Mouse (Mus musculus): ENCODE measurements around the gene Iars2. TPM values are rescaled to one million over a fixed set of nuclear protein-coding genes. Genes with fewer than 3 reads are reported as not detected.

Iars2 gene
- total RNA-seq (2021): 10 to 100 TPM; 53.2 to 56.7 TPM
- long read RNA-seq, experiment 1, full-length matches to known transcripts: 55 of 64 reads
- long read RNA-seq, experiment 1, partial matches to known transcripts: 7 of 64 reads
- long read RNA-seq, experiment 1, other reads (novel, unspliced or antisense): 2 of 64 reads
- long read RNA-seq, experiment 2, full-length matches to known transcripts: 78 of 105 reads
- long read RNA-seq, experiment 2, partial matches to known transcripts: 18 of 105 reads
- long read RNA-seq, experiment 2, other reads (novel, unspliced or antisense): 9 of 105 reads

DNA sequence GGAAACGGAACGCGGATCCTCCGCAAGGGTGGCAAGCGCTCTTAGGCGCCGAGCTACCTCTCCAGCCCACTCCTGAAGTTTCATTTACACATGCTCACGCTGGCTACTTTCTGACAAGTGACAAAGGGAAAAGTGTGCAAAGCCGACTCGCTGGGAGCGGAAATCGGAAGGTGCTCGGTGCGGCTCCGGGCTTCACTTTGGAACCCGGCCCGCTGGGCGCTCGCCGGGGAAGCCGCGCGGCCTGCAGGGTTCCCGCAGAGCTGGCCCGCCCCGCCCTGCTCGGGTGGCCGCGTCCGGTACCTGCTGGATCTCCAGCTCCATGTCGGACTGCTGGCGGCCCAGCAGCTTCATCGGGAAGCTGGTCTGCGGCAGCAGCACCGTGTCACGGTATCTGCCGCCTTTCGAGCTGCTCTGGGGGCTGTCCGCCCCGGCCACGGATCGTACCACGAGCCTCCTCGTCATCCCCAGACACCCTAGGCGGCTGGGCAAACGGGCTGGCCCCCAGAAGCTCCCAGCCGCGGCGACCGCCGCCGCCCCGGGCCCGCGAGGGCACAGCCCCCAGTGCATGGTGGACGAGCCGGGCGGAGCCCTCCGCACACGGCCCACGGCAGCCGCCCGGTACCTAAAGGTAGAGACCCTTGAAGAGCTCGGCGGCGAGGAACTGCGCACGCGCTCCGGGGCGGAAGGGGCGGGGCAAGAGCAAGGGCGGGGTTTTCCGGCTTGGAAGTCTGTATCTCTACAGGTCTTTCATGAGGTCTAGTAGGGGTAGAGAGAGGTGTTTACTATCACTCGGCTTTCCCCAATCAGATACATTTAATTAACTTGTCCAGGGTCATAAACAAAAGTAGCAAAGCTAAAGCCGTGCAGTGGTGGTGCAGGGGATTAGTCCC, at the start of gene Iars2:
Iars2 (minus strand) TSS at position 676 of the 890 bp plus-strand sequence.
- peak; percentile 88 for DNase-seq
- intact Hi-C loops (cut with DNase I; ENCODE audit: low total_unique reads): no loop called here

- DNase-seq: no peak
- intact Hi-C loops (cut with DNase I; ENCODE audit: low total_unique reads): no loop called here
These were observed 48.2 kb upstream of the Iars2 start for GRCm38 (mm10) chr1:185377429-185377828.

DNA sequence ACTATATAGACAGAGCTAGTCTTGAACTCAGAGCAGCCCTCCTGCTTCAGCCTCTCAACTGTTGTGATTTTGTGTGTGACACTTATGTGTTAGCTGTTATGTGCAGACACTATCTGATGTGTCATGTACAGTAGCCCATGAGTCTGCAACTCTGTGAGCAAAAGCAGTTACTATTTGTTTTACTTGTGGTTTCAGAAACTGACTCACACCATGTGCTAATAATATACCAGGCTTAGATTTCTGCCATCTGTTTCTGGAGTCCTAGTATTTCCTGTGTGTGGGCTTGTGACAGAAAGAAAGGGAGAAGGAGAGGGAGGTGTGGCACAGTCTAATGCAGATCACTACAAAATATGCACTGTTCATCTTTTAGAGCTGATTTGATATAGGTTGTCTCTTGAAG, 47.2 kb upstream of the Iars2 start:
- DNase-seq: no peak
- intact Hi-C loops (cut with DNase I; ENCODE audit: low total_unique reads): no loop called here

- intact Hi-C loops (cut with DNase I; ENCODE audit: low total_unique reads): no loop called here
These were observed 40.8 kb upstream of the Iars2 start for GRCm38 (mm10) chr1:185369979-185370378.

DNA sequence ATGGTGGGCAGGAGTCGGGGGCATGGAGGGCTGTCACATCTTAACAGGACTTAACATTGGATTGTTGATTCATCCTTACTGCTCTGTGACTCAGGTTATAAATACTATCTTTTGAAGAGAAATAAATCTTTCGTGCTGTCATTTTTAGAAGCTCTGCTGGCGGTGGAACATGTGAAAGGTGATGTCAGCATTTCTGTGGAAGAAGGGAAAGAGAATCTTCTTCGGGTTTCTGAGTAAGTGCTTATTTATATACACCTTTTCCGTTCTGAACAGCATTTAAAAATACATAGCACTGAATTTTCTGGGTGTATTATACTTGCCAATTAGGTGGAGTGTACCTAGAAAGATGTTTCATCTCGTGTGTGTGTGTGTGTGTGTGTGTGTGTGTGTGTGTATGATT, 38.2 kb upstream of the Iars2 start:
- intact Hi-C loops (cut with DNase I; ENCODE audit: low total_unique reads): no loop called here
- no peak for DNase-seq

More at GRCm38 (mm10) chr1:185369979-185370378, 40.8 kb upstream of the Iars2 start:
- no peak for DNase-seq

DNA sequence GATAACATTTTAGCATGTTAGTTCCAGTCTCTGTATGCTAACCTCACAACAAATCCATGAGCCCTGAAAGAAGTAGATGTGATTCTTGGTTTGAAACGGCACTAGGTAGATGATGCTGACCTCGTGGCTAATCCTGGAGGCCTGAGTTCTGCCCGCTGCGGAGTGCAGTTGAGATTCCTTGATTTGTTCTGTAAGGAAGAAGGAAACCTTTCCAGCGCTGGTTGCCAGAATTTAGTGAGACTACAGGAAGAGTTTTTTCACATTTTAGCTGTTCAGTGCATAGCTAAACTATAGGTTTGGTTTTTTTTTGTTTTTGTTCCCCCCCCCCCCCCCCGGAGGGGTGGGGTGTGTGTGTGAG, 35.0 kb upstream of the Iars2 start:
- intact Hi-C loops (cut with DNase I; ENCODE audit: low total_unique reads): no loop called here
- DNase-seq: no peak

GRCm38 (mm10) chr1:185363526-185364182, 34.5 kb upstream of the Iars2 start:
- DNase-seq: peak; percentile 58
- intact Hi-C loops (cut with DNase I; ENCODE audit: low total_unique reads): no loop called here

- DNase-seq: peak; percentile 99
- intact Hi-C loops (cut with DNase I; ENCODE audit: low total_unique reads): no loop called here
These were observed 33.7 kb upstream of the Iars2 start, which contains the start of gene Eprs for GRCm38 (mm10) chr1:185362677-185363520. TSS of gene Eprs (plus strand) at chr1:185363044.

GRCm38 (mm10) chr1:185358211-185358610, 29.0 kb upstream of the Iars2 start:
- intact Hi-C loops (cut with DNase I; ENCODE audit: low total_unique reads): no loop called here
- no peak for DNase-seq

- intact Hi-C loops (cut with DNase I; ENCODE audit: low total_unique reads): no loop called here
- no peak for DNase-seq
These were observed 27.1 kb upstream of the Iars2 start for GRCm38 (mm10) chr1:185356246-185356645.

DNA sequence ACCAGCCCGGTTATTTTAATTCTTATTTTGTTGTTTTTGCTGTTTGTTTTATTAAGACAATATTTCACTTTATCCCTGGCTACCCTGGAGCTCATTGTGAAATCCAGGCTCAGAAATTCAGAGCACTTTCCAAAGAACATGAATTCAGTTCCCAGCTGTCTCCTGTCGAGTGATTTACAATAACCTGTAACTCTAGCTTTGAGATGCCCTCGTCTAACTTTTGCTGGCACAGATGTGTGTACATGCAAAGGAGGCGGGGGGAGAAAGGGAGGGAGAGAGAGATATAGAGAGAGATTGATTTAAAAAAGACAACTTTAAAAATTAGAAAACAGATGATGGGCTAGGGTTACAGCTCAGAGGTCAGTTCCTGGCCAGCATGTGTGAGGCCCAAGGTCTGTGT, 25.5 kb upstream of the Iars2 start:
- intact Hi-C loops (cut with DNase I; ENCODE audit: low total_unique reads): no loop called here
- DNase-seq: no peak

DNA sequence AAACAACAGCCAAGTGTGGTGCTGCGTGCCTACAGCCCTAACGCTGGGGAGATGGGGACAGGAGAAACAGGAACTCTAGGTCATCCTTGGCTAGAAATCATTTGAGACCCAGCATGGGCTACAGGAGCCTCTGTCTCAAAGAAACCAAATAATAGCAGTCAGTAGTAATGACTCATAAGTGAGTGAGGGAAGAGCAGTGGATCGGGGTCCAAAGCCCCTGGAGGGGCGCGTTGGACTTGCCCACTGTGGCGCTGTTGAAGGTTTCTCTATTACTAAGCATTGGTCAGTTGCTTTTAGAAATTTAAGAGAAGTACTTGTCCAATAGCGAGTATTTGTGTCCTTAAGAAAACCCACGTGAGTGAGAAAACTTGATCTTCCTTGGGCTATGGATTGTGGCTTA, 24.2 kb upstream of the Iars2 start:
- intact Hi-C loops (cut with DNase I; ENCODE audit: low total_unique reads): no loop called here

GRCm38 (mm10) chr1:185352151-185352550, 23.0 kb upstream of the Iars2 start:
- no peak for DNase-seq
- intact Hi-C loops (cut with DNase I; ENCODE audit: low total_unique reads): no loop called here

More for the DNA sequence above, 24.2 kb upstream of the Iars2 start:
- no peak for DNase-seq

DNA sequence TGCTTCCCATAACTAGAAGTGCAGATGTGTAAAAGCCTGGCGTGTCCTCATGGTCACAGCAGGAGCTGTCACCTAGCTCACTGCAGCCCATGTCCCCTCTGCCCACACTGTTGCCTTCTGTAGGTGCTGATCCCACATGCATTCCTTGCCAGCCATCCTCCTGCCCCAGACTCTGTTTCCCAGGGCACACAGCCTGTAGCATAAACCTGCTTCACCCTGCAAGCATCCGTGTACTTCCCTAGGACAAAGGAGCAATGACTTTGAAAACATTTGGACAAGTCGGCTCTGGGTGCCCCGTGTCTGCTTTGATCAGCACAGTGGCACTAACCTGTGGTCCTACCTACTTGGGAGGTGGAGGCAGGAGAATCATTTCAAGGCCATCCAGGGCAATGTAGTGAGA, 21.4 kb upstream of the Iars2 start:
- intact Hi-C loops (cut with DNase I; ENCODE audit: low total_unique reads): no loop called here
- DNase-seq: no peak

GRCm38 (mm10) chr1:185349741-185350140, 20.5 kb upstream of the Iars2 start:
- no peak for DNase-seq
- intact Hi-C loops (cut with DNase I; ENCODE audit: low total_unique reads): no loop called here

- intact Hi-C loops (cut with DNase I; ENCODE audit: low total_unique reads): no loop called here
- DNase-seq: no peak
These were observed 17.0 kb upstream of the Iars2 start for GRCm38 (mm10) chr1:185346188-185346587.

DNA sequence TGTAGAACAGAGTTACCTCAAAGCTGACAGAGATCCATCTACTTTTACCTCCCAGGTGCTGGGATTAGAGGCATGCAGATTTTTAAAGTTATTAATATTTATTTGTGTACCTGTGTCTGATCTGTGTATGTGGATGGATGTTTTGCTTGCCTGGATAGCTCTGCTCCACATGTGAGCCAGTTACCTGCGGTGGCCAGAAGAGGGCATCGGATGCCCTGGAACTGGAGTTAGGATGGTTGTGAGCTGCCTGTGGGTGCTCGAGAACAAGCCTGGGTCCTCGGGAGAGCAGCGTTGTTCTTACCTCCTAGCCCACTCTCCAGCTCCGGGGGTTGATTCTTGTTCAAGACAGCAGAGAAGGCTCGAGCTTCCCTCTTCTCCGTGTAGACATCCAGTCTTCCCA, 14.2 kb upstream of the Iars2 start:
- intact Hi-C loops (cut with DNase I; ENCODE audit: low total_unique reads): no loop called here
- no peak for DNase-seq

DNA sequence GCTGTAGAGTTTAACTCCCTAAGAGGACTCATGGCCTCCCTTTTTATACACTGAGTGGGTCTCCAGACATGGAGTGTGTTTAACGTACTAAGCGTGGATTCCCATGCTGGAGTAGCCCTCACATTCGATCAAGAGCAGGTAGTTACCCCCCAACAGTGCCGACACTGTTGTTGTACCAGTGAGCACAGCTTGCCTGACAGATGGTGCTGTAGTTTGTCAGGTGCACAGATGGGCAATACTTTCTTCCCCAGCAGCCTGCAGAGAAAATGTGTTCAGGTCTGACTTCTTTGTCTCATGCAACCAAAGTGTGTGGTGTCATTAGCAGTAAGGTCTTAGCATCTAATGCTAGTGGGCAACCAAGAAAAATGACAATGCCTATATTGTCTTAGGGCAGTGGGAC, 13.2 kb upstream of the Iars2 start:
- intact Hi-C loops (cut with DNase I; ENCODE audit: low total_unique reads): no loop called here
- no peak for DNase-seq

DNA sequence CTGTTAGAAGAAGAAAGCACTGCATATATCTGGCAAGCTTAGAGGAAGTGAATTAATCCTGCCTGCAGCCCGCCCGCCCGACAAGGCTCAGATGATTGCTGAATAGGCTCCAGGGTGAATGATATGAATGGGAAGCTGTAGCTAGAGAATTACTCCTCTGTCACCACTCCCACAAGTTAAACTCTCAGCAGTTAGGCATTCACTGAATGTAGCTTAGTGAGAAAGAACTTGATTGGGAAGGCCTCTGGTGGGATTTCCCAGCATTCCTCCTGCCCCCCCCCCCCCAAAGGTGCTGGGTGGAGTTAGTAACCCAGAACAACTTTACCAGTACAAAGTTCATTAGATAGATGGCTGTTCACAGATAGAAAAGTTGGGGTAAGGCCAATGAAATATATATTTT, 7.3 kb upstream of the Iars2 start:
- DNase-seq: no peak

More for the DNA sequence above, 7.3 kb upstream of the Iars2 start:
- intact Hi-C loops (cut with DNase I; ENCODE audit: low total_unique reads): no loop called here
